Mouse (Mus musculus) heart, postnatal 0 days (tissue): Measurements from ENCODE around the gene Reep3.

Source experiments
- CTCF ChIP-seq: IDR thresholded peaks from 2 replicates; pipeline ENCODE4 v1.5.1; 2016; ENCODE audit warnings: antibody characterized with exemption, control low read depth, low read depth
- EP300 ChIP-seq: IDR thresholded peaks from 2 replicates; pipeline ENCODE4 v1.6.1; 2016; ENCODE audit warnings: antibody characterized with exemption, low read depth

GRCm38 (mm10) chr10:67048871-67049615 lies 47.7 kb downstream of the Reep3 start:
- TF ChIP-seq CTCF (no peak), EP300 (no peak)
